Mouse (Mus musculus) limb, embryonic 15.5 days (tissue): ENCODE measurements around the gene Pcyt2. TPM values are rescaled to one million over a fixed set of nuclear protein-coding genes. Genes with fewer than 3 reads are reported as not detected.
A peak's percentile ranks its signal among the peaks of the same experiment; 100 is the strongest.
"Not testable (repeated sequence)": the region's sequence is repeated elsewhere in the genome, so short reads cannot be mapped to it uniquely, and the experiment has no call there.

Experiments used
- ATAC-seq: fragments of 200-750 bp; cut with Nextera tagmentation; 2 replicates; pipeline ENCODE4 v1.8.0; 2017; ENCODE audit warnings: low read depth, moderate TSS enrichment; ENCODE audit not compliant: insufficient number of reproducible peaks, low FRiP score, low TSS enrichment
- H3K27ac ChIP-seq: fragments of 300-500 bp; sonication (generic); 2 replicates; pipeline ENCODE4 v1.5.1; 2015; ENCODE audit warnings: moderate library complexity, mild to moderate bottlenecking, inconsistent platforms
- H3K27me3 ChIP-seq: fragments of 300-500 bp; sonication (generic); 2 replicates; pipeline ENCODE4 v1.6.1; 2015; ENCODE audit warnings: inconsistent platforms
- H3K36me3 ChIP-seq: fragments of 300-500 bp; sonication (generic); 2 replicates; pipeline ENCODE4 v1.6.1; 2015; ENCODE audit warnings: inconsistent platforms
- H3K4me1 ChIP-seq: fragments of 300-500 bp; sonication (generic); 2 replicates; pipeline ENCODE4 v1.6.1; 2015; ENCODE audit warnings: inconsistent platforms
- H3K4me2 ChIP-seq: fragments of 300-500 bp; sonication (generic); 2 replicates; pipeline ENCODE4 v1.6.1; 2015; ENCODE audit warnings: mild to moderate bottlenecking, inconsistent platforms
- H3K4me3 ChIP-seq: fragments of 300-500 bp; sonication (generic); 2 replicates; pipeline ENCODE4 v1.5.1; 2015; ENCODE audit warnings: mild to moderate bottlenecking, inconsistent platforms
- H3K9ac ChIP-seq: fragments of 300-500 bp; sonication (generic); 2 replicates; pipeline ENCODE4 v1.6.1; 2015; ENCODE audit warnings: inconsistent platforms
- H3K9me3 ChIP-seq: fragments of 300-500 bp; sonication (generic); 2 replicates; pipeline ENCODE4 v1.6.1; 2016; ENCODE audit warnings: inconsistent platforms
- WGBS: fragments of 180-500 bp; shearing (Covaris S2); methylation state at CpG from one replicate; pipeline ENCODE4 v1.1.7; 2015; 5-methylcytosine and 5-hydroxymethylcytosine counted together
- polyA plus RNA-seq: library from polyadenylated mRNA; unstranded; fragments of >200 nt; fragmentation: Nextera tagmentation; extraction: Ambion mirVana; gene quantifications from 2 replicates; pipeline ENCODE4 v1.2.1, GENCODE M21; 2015

Pcyt2 gene
- polyA plus RNA-seq, 1 experiment from 2014 or later, result 130 TPM

- not testable (repeated sequence) for H3K4me3 ChIP-seq, H3K27me3 ChIP-seq, H3K4me2 ChIP-seq, ATAC-seq, H3K9ac ChIP-seq, H3K27ac ChIP-seq, H3K9me3 ChIP-seq
- Histone ChIP-seq H3K36me3 (peaks cover 47% of the 10 kb centered on the region), H3K4me1 (peaks cover 33% of the 10 kb centered on the region)
- WGBS, result 94% methylated on average over 2 of the region's 2 CpGs
Measured at GRCm38 (mm10) chr11:120582982-120583293, 34.8 kb downstream of the Pcyt2 start.

GRCm38 (mm10) chr11:120582268-120582981 is 35.3 kb downstream of the Pcyt2 start:
- peaks cover 47% of the 10 kb centered on the region for H3K36me3 ChIP-seq
- peaks cover 33% of the 10 kb centered on the region for H3K4me1 ChIP-seq
- peak overlapping the region; percentile 90 for H3K9ac ChIP-seq
- H3K27ac ChIP-seq, result peak overlapping the region; percentile 95
- no peak for ATAC-seq
- peak overlapping the region; percentile 70 for H3K4me2 ChIP-seq
- H3K27me3 ChIP-seq, result no peaks in the 10 kb centered on the region
- H3K4me3 ChIP-seq, result peak overlapping the region; percentile 83
- H3K9me3 ChIP-seq, result no peaks in the 10 kb centered on the region
- WGBS, result 64% methylated on average over 8 of the region's 8 CpGs

- Histone ChIP-seq H3K4me2 (peak within 1 kb of the TSS; percentile 70), H3K27me3 (no peaks in the 10 kb centered on the region), H3K9ac (peak within 1 kb of the TSS; percentile 90), H3K4me3 (peak within 1 kb of the TSS; percentile 83), H3K36me3 (peaks cover 49% of the 10 kb centered on the region), H3K27ac (peak within 1 kb of the TSS; percentile 95), H3K9me3 (no peaks in the 10 kb centered on the region), H3K4me1 (peaks cover 33% of the 10 kb centered on the region)
- ATAC-seq, result peak; percentile 45
- 5% methylated on average over 73 of the region's 75 CpGs for WGBS
Measured at GRCm38 (mm10) chr11:120581490-120582267, 36.1 kb downstream of the Pcyt2 start, which contains the start of gene Arhgdia. Gene Arhgdia (minus strand): TSS chr11:120581624.

- H3K36me3 ChIP-seq, result peaks cover 41% of the 10 kb centered on the region
- ATAC-seq, result peak; percentile 41; the same call in 1 of the 2 replicates
- peak overlapping the region; percentile 90 for H3K9ac ChIP-seq
- peak overlapping the region; percentile 70 for H3K4me2 ChIP-seq
- H3K4me1 ChIP-seq, result peaks cover 33% of the 10 kb centered on the region
- H3K9me3 ChIP-seq, result no peaks in the 10 kb centered on the region
- peak overlapping the region; percentile 83 for H3K4me3 ChIP-seq
- H3K27me3 ChIP-seq, result no peaks in the 10 kb centered on the region
- H3K27ac ChIP-seq, result peak overlapping the region; percentile 95
- under 1% methylated on average over 34 of the region's 44 CpGs for WGBS
Measured at GRCm38 (mm10) chr11:120580871-120581331, 36.8 kb downstream of the Pcyt2 start.

- Histone ChIP-seq H3K27me3 (no peaks in the 10 kb centered on the region), H3K4me2 (peak overlapping the region; percentile 70), H3K4me3 (peak overlapping the region; percentile 83), H3K4me1 (peaks cover 33% of the 10 kb centered on the region), H3K9ac (peak overlapping the region; percentile 90), H3K9me3 (no peaks in the 10 kb centered on the region), H3K27ac (peak overlapping the region; percentile 95), H3K36me3 (peaks cover 39% of the 10 kb centered on the region)
- no peak for ATAC-seq
- 52% methylated on average over 7 of the region's 7 CpGs for WGBS
Measured at GRCm38 (mm10) chr11:120580190-120580589, 37.5 kb downstream of the Pcyt2 start.

GRCm38 (mm10) chr11:120579316-120580107 is 38.2 kb downstream of the Pcyt2 start:
- Histone ChIP-seq H3K4me2 (peak overlapping the region; percentile 70), H3K36me3 (peaks cover 39% of the 10 kb centered on the region), H3K9me3 (no peaks in the 10 kb centered on the region), H3K4me3 (peak overlapping the region; percentile 83), H3K27me3 (no peaks in the 10 kb centered on the region), H3K9ac (no peak overlapping the region; the same call in 1 of the 2 replicates), H3K4me1 (peaks cover 36% of the 10 kb centered on the region), H3K27ac (peak overlapping the region; percentile 95)
- no peak for ATAC-seq
- WGBS, result 60% methylated on average over 15 of the region's 15 CpGs

GRCm38 (mm10) chr11:120578694-120579243 is 39.0 kb downstream of the Pcyt2 start:
- no peak for ATAC-seq
- WGBS, result 78% methylated on average over 11 of the region's 11 CpGs
- Histone ChIP-seq H3K9ac (no peak overlapping the region), H3K27me3 (no peaks in the 10 kb centered on the region), H3K4me2 (0 out of 2 replicates have a peak overlapping the region, but pooled peaks have one; percentile 70), H3K4me3 (no peak overlapping the region), H3K9me3 (no peaks in the 10 kb centered on the region), H3K4me1 (peaks cover 40% of the 10 kb centered on the region), H3K36me3 (peaks cover 34% of the 10 kb centered on the region), H3K27ac (0 out of 2 replicates have a peak overlapping the region, but pooled peaks have one; percentile 27)

DNA sequence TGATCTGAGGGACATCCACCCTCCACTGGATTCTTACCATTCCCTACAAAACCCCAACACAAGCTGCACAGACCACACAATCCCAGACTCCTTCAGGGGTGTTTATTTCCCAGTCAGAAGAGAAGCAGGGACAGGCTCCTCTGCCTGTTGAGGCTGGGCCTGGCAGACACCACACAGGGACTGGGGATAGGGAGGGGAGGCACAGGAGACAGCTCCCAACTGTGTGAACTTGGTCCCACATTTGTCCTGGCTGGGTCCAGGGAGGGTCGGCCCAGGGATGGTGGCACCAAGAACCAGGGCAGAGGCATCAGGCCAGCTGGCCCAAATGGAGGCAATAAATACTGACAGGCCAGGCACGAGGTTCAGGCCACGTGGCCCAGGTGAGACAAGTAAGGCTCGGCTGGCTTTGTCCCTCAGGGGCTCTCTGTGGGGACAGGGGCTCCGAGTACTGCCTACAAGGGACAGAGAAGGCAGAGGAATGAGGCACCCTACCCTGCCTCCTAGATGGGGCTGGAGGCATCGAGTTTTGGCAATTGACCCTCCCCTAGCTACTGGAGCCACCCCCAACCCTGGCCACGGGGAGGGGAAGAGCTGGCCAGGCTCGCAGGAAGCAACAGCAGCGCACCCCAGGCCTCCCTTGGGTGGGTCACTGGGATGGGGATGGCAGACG is 39.6 kb downstream of the Pcyt2 start:
- Histone ChIP-seq H3K4me1 (peaks cover 40% of the 10 kb centered on the region), H3K27me3 (no peaks in the 10 kb centered on the region), H3K4me2 (no peak overlapping the region), H3K36me3 (peaks cover 33% of the 10 kb centered on the region), H3K9ac (no peak overlapping the region), H3K4me3 (no peak overlapping the region), H3K27ac (peak overlapping the region; percentile 27; the same call in 1 of the 2 replicates), H3K9me3 (no peaks in the 10 kb centered on the region)
- WGBS, result 78% methylated on average over 10 of the region's 10 CpGs
- ATAC-seq, result no peak

DNA sequence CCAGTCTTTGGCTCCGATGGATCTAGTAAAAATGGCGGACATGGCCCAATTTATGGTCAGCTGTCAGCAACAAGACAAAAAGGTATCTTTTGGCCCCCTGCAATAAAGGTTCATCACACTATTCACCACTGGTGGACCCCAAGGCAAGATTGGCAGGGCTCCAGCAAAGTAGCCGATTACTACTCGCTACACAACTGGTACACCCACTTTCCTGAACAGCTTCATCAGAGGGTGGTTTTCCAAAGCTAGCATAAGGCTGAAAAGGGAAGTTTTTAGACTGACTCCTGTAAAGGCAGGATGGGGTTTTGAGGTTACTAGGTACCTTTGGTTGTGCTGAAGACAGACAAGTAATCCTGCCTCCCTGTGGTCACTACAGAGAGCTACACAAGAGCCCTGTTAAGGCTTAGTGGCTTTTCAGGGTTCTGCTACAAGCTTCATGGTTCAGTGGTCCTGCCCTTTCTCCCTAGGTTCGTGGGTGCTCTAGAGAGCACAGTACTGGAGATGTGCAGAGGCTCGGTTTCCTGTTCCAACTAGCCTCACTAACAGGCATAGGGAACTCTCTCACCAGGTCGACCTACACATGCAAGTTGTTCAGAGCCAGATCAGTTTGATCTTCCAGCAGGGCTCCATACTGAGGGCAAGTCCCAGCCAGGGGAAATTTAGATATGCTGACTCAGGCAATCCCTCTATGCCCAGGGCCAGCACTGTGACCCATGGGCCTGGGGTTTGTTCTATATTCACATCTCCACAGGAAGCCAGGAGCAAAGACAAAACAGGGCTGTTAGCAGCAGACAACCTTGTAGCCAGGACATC is 40.3 kb downstream of the Pcyt2 start:
- Histone ChIP-seq H3K4me2 (no peak overlapping the region), H3K36me3 (peaks cover 33% of the 10 kb centered on the region), H3K9ac (no peak overlapping the region), H3K27ac (peak overlapping the region; percentile 27; the same call in 1 of the 2 replicates), H3K27me3 (no peaks in the 10 kb centered on the region), H3K4me3 (no peak overlapping the region), H3K4me1 (peaks cover 40% of the 10 kb centered on the region), H3K9me3 (no peaks in the 10 kb centered on the region)
- ATAC-seq, result no peak
- 84% methylated on average over 7 of the region's 7 CpGs for WGBS

DNA sequence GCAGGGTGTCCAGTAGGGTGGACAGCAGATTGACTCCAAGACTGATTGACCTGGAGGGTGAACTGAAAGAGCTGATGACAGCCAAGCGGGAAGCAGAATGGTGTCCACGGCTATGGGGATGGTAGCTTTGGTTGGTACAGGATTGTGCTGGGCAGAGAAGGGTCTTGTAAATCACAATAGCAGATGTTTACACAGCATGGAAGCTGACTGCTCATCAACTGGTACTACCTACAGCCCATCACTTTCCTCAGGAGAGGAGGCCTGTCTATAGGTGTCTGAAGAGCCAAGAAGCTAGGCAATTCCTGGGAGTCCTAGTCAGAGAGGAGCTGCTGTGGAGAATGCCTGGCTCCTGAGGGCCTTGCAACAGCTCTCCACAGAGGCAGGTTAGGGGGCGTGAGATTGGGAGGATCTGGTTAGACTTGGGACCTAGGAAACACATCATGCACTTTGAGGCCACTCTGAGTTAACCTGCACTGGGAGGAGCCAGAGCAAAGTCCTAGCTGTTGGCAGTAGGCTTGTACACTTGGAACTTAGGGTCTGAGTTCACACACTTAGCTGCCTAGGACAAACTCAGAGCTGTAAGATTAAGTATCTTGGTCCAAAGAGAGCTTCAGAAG is 41.3 kb downstream of the Pcyt2 start:
- no peak overlapping the region for H3K4me2 ChIP-seq
- ATAC-seq, result no peak
- no peaks in the 10 kb centered on the region for H3K27me3 ChIP-seq
- WGBS, result 91% methylated on average over 3 of the region's 3 CpGs
- peaks cover 37% of the 10 kb centered on the region for H3K4me1 ChIP-seq
- H3K36me3 ChIP-seq, result peaks cover 33% of the 10 kb centered on the region
- H3K9ac ChIP-seq, result no peak overlapping the region
- H3K4me3 ChIP-seq, result no peak overlapping the region
- H3K27ac ChIP-seq, result no peak overlapping the region
- no peaks in the 10 kb centered on the region for H3K9me3 ChIP-seq
